8 mouse cellular contexts compared by ENCODE assay signal in genomic region chr2:164857842-164858553, GRCm38 (mm10). TPM values are rescaled to one million over a fixed set of nuclear protein-coding genes. Genes with fewer than 3 reads are reported as not detected.
DNase-seq lines count a peak whose midpoint lies in the region; ATAC-seq and TF ChIP-seq lines count a peak whose summit lies in the region.

No protein-coding gene starts in this region.

- no peak for DNase-seq in heart, embryonic 10.5 days (ENCODE audit: low spot score)
- no peak for DNase-seq in heart, postnatal 36 days
- DNase-seq in MEL (ENCODE audit: low read depth, low spot score), result peak; percentile 47
- DNase-seq in adrenal gland, adult 8-10 months, result no peak
- DNase-seq in urinary bladder, postnatal 14 days (ENCODE audit: low spot score), result no peak
- no peak for DNase-seq in layer of hippocampus, postnatal 14 days (ENCODE audit: low spot score in 2 of 2)

- no peaks in the 10 kb centered on the region; the same call in 1 of the 2 replicates for H3K79me2 ChIP-seq in MEL (ENCODE audit: control insufficient read depth, insufficient read depth, low read length, poor library complexity)

- intact Hi-C loops in heart, postnatal 36 days (cut with DNase I), result loop anchor here (2.0 kb wide), 1 partner anchor 25 kb away; the partner anchor contains the start of genes Ctsa and Neurl2

- WGBS in heart, embryonic 10.5 days, result 3% methylated on average over 19 of the region's 19 CpGs
- under 1% methylated on average over 19 of the region's 19 CpGs for WGBS in hindbrain, embryonic 12.5 days
- 3% methylated on average over 19 of the region's 19 CpGs for WGBS in midbrain, embryonic 12.5 days

- H3K27ac ChIP-seq in heart, embryonic 10.5 days, result peak overlapping the region; percentile 37; the same call in 1 of the 2 replicates
- H3K27ac ChIP-seq in MEL (ENCODE audit: control insufficient read depth, low read depth, low read length), result peak overlapping the region; percentile 28; the same call in 1 of the 2 replicates
- H3K27ac ChIP-seq in hindbrain, embryonic 12.5 days, result no peak overlapping the region
- H3K27ac ChIP-seq in midbrain, embryonic 12.5 days (replicated peaks), result 0 out of 2 replicates have a peak overlapping the region, but pooled peaks have one; percentile 58

- peak overlapping the region; percentile 65 for H3K4me3 ChIP-seq in heart, embryonic 10.5 days
- H3K4me3 ChIP-seq in MEL (ENCODE audit: control insufficient read depth in 1 of 2, insufficient read depth in 1 of 2, low read depth in 2 of 2, low read length in 2 of 2), result peak overlapping the region; percentile 69 to 71
- H3K4me3 ChIP-seq in hindbrain, embryonic 12.5 days, result peak overlapping the region; percentile 42
- peak overlapping the region; percentile 52 for H3K4me3 ChIP-seq in midbrain, embryonic 12.5 days

- peaks cover 66% of the 10 kb centered on the region for H3K27me3 ChIP-seq in heart, embryonic 10.5 days (ENCODE audit: insufficient read depth, poor library complexity, severe bottlenecking)
- H3K27me3 ChIP-seq in MEL (ENCODE audit: control insufficient read depth in 1 of 2, insufficient read depth in 2 of 2, low read length in 2 of 2), result no peaks in the 10 kb centered on the region
- H3K27me3 ChIP-seq in hindbrain, embryonic 12.5 days, result peaks cover 34% of the 10 kb centered on the region
- H3K27me3 ChIP-seq in midbrain, embryonic 12.5 days, result peaks cover 46% of the 10 kb centered on the region

- no peak for TF ChIP-seq RAD21 in MEL (IDR thresholded peaks at IDR 0.05; ENCODE audit: low read depth, low read length)

- ATAC-seq in hindbrain, embryonic 12.5 days (ENCODE audit: low FRiP score), result peak; percentile 24; the same call in 1 of the 2 replicates
- no peak; the same call in 1 of the 2 replicates for ATAC-seq in midbrain, embryonic 12.5 days (ENCODE audit: low FRiP score, low read depth)

- H3K9me3 ChIP-seq in heart, embryonic 10.5 days, result no peaks in the 10 kb centered on the region
- H3K9me3 ChIP-seq in MEL (replicated peaks; ENCODE audit: insufficient read depth, low read length), result no peaks in the 10 kb centered on the region
- no peaks in the 10 kb centered on the region for H3K9me3 ChIP-seq in hindbrain, embryonic 12.5 days (replicated peaks)
- H3K9me3 ChIP-seq in midbrain, embryonic 12.5 days, result no peaks in the 10 kb centered on the region

- H3K4me2 ChIP-seq in hindbrain, embryonic 12.5 days (replicated peaks), result peak overlapping the region; percentile 90
- peak overlapping the region; percentile 95 for H3K4me2 ChIP-seq in midbrain, embryonic 12.5 days (replicated peaks)

- H3K9ac ChIP-seq in MEL (ENCODE audit: control insufficient read depth, low read depth, low read length, poor library complexity, severe bottlenecking), result peak overlapping the region; percentile 67
- H3K9ac ChIP-seq in hindbrain, embryonic 12.5 days, result peak overlapping the region; percentile 52
- peak overlapping the region; percentile 66 for H3K9ac ChIP-seq in midbrain, embryonic 12.5 days (replicated peaks)

- no peak for TF ChIP-seq CTCF in MEL (IDR thresholded peaks at IDR 0.05 in 2 of 3, conservative IDR thresholded peaks at IDR 0.05 in 1 of 3; ENCODE audit: control insufficient read depth in 1 of 3, insufficient read depth in 1 of 3, low read depth in 2 of 3, low read length in 3 of 3, poor library complexity in 1 of 3, severe bottlenecking in 1 of 3)

- peak in 1 of 2 experiments; percentile 10; a peak in 1 of 4 replicates for TF ChIP-seq POLR2A in MEL (IDR thresholded peaks at IDR 0.05; ENCODE audit: control insufficient read depth in 1 of 2, insufficient read depth in 1 of 2, low read depth in 1 of 2, low read length in 2 of 2, poor library complexity in 1 of 2)

- no peaks in the 10 kb centered on the region for H3K36me3 ChIP-seq in heart, embryonic 10.5 days
- H3K36me3 ChIP-seq in MEL (ENCODE audit: control insufficient read depth in 1 of 2, insufficient read depth in 2 of 2, low read length in 2 of 2), result peaks cover 0 to 16% of the 10 kb centered on the region in 2 experiments; a peak in 2 of 4 replicates
- no peaks in the 10 kb centered on the region for H3K36me3 ChIP-seq in hindbrain, embryonic 12.5 days
- H3K36me3 ChIP-seq in midbrain, embryonic 12.5 days, result no peaks in the 10 kb centered on the region

- H3K4me1 ChIP-seq in heart, embryonic 10.5 days, result peaks cover 42% of the 10 kb centered on the region
- H3K4me1 ChIP-seq in MEL (ENCODE audit: control insufficient read depth in 1 of 2, insufficient read depth in 2 of 2, low read length in 2 of 2), result peaks cover 10 to 26% of the 10 kb centered on the region in 2 experiments
- peaks cover 30% of the 10 kb centered on the region for H3K4me1 ChIP-seq in hindbrain, embryonic 12.5 days
- H3K4me1 ChIP-seq in midbrain, embryonic 12.5 days, result peaks cover 22% of the 10 kb centered on the region

- no peak for TF ChIP-seq EP300 in MEL (IDR thresholded peaks at IDR 0.05; ENCODE audit: low read depth in 1 of 2, low read length in 2 of 2)

TF ChIP-seq in MEL, 35 proteins besides CTCF, POLR2A, EP300 and RAD21 (continues in another document):
- TF ChIP-seq ZC3H11A (IDR thresholded peaks at IDR 0.05; ENCODE audit: low read depth, low read length), result no peak
- TF ChIP-seq E2F4 (IDR thresholded peaks at IDR 0.05; ENCODE audit: borderline replicate concordance, low read depth, low read length), result no peak
- no peak for TF ChIP-seq ZNF384 (IDR thresholded peaks at IDR 0.05; ENCODE audit: low read depth, low read length)
- no peak for TF ChIP-seq NELFE (IDR thresholded peaks at IDR 0.05; ENCODE audit: low read depth, low read length)
- no peak; the same call in 1 of the 2 replicates for TF ChIP-seq SIN3A (IDR thresholded peaks at IDR 0.05; ENCODE audit: low read length)
- TF ChIP-seq BHLHE40 (IDR thresholded peaks at IDR 0.05; ENCODE audit: borderline replicate concordance, low read depth, low read length), result no peak
- no peak for TF ChIP-seq TAL1 (IDR thresholded peaks at IDR 0.05; ENCODE audit: low read length)

RNA-seq across cellular contexts. Expression of gene Pltp, which starts 0.5 kb away (rescaled TPM):
- polyA plus RNA-seq in heart, embryonic 10.5 days (2016; fragmentation: Nextera tagmentation; extraction: Ambion mirVana), result 8.1 and 12.6 TPM in 2 replicates
- 10 to 100 TPM; 40.3 to 46.3 TPM for total RNA-seq in heart, postnatal 36 days (2021)
- total RNA-seq in MEL (2012; rRNA removed), result 5.2 and 6.8 TPM in 2 replicates
- polyA plus RNA-seq in MEL (2012; ENCODE audit: insufficient read depth in 1 of 2, insufficient read length in 2 of 2, low read depth in 1 of 2, low replicate concordance in 2 of 2, missing spikeins in 1 of 2), result 10 to 100 TPM in 1 of 2 experiments, not detected in 1; 17.1 TPM
- 77.3 and 78.5 TPM in 2 replicates for polyA plus RNA-seq in hindbrain, embryonic 12.5 days (2016; fragmentation: Nextera tagmentation; extraction: Ambion mirVana)
- 90.2 and 113 TPM in 2 replicates for polyA plus RNA-seq in midbrain, embryonic 12.5 days (2016; fragmentation: Nextera tagmentation; extraction: Ambion mirVana)
- 10 to 100 TPM; 26.0 to 57.3 (median 35.5) TPM for total RNA-seq in adrenal gland, adult 8-10 months (2022)
- total RNA-seq in layer of hippocampus, postnatal 14 days (2021), result 100 to 1,000 TPM in 1 of 2 experiments, 10 to 100 TPM in 1; 72.5 to 107 TPM

RNA-seq across cellular contexts. Expression of gene Pcif1, which starts 21.1 kb away (rescaled TPM):
- 57.9 and 61.5 TPM in 2 replicates for polyA plus RNA-seq in heart, embryonic 10.5 days (2016; fragmentation: Nextera tagmentation; extraction: Ambion mirVana)
- total RNA-seq in heart, postnatal 36 days (2021), result 10 to 100 TPM; 34.1 to 34.5 TPM
- total RNA-seq in MEL (2012; rRNA removed), result 46.8 and 47.6 TPM in 2 replicates
- polyA plus RNA-seq in MEL (2012; ENCODE audit: insufficient read depth in 1 of 2, insufficient read length in 2 of 2, low read depth in 1 of 2, low replicate concordance in 2 of 2, missing spikeins in 1 of 2), result 100 to 1,000 TPM in 1 of 2 experiments, not detected in 1; 118 TPM
- polyA plus RNA-seq in hindbrain, embryonic 12.5 days (2016; fragmentation: Nextera tagmentation; extraction: Ambion mirVana), result 85.2 and 87.6 TPM in 2 replicates
- 87.0 and 96.9 TPM in 2 replicates for polyA plus RNA-seq in midbrain, embryonic 12.5 days (2016; fragmentation: Nextera tagmentation; extraction: Ambion mirVana)
- 10 to 100 TPM; 49.4 to 74.0 (median 65.6) TPM for total RNA-seq in adrenal gland, adult 8-10 months (2022)
- total RNA-seq in layer of hippocampus, postnatal 14 days (2021), result 10 to 100 TPM; 43.5 to 48.8 TPM

RNA-seq across cellular contexts. Expression of gene Neurl2, which starts 24.7 kb away (rescaled TPM):
- 28.2 and 55.0 TPM in 2 replicates for polyA plus RNA-seq in heart, embryonic 10.5 days (2016; fragmentation: Nextera tagmentation; extraction: Ambion mirVana)
- 10 to 100 TPM; 46.2 to 51.4 TPM for total RNA-seq in heart, postnatal 36 days (2021)
- 1.6 and 2.0 TPM in 2 replicates for total RNA-seq in MEL (2012; rRNA removed)
- polyA plus RNA-seq in MEL (2012; ENCODE audit: insufficient read depth in 1 of 2, insufficient read length in 2 of 2, low read depth in 1 of 2, low replicate concordance in 2 of 2, missing spikeins in 1 of 2), result 1 to 10 TPM in 1 of 2 experiments, not detected in 1; 2.6 TPM
- 5.5 and 6.1 TPM in 2 replicates for polyA plus RNA-seq in hindbrain, embryonic 12.5 days (2016; fragmentation: Nextera tagmentation; extraction: Ambion mirVana)
- 4.4 and 5.2 TPM in 2 replicates for polyA plus RNA-seq in midbrain, embryonic 12.5 days (2016; fragmentation: Nextera tagmentation; extraction: Ambion mirVana)
- total RNA-seq in adrenal gland, adult 8-10 months (2022), result 1 to 10 TPM in 3 of 4 experiments, under 1 TPM in 1; 0.90 to 4.9 (median 3.1) TPM
- total RNA-seq in layer of hippocampus, postnatal 14 days (2021), result 1 to 10 TPM; 3.9 to 4.1 TPM

RNA-seq across cellular contexts. Expression of gene Ctsa, which starts 25.3 kb away (rescaled TPM):
- 138 and 149 TPM in 2 replicates for polyA plus RNA-seq in heart, embryonic 10.5 days (2016; fragmentation: Nextera tagmentation; extraction: Ambion mirVana)
- 100 to 1,000 TPM; 103 to 106 TPM for total RNA-seq in heart, postnatal 36 days (2021)
- 46.3 and 50.5 TPM in 2 replicates for total RNA-seq in MEL (2012; rRNA removed)
- 10 to 100 TPM in 1 of 2 experiments, not detected in 1; 87.7 TPM for polyA plus RNA-seq in MEL (2012; ENCODE audit: insufficient read depth in 1 of 2, insufficient read length in 2 of 2, low read depth in 1 of 2, low replicate concordance in 2 of 2, missing spikeins in 1 of 2)
- polyA plus RNA-seq in hindbrain, embryonic 12.5 days (2016; fragmentation: Nextera tagmentation; extraction: Ambion mirVana), result 108 and 112 TPM in 2 replicates
- 98.8 and 101 TPM in 2 replicates for polyA plus RNA-seq in midbrain, embryonic 12.5 days (2016; fragmentation: Nextera tagmentation; extraction: Ambion mirVana)
- 100 to 1,000 TPM; 103 to 166 (median 137) TPM for total RNA-seq in adrenal gland, adult 8-10 months (2022)
- total RNA-seq in layer of hippocampus, postnatal 14 days (2021), result 10 to 100 TPM; 87.7 to 89.6 TPM

RNA-seq across cellular contexts. Expression of gene Spata25, which starts 29.7 kb away (rescaled TPM):
- 0.38 TPM in 1 of 2 replicates, not detected in the other for polyA plus RNA-seq in heart, embryonic 10.5 days (2016; fragmentation: Nextera tagmentation; extraction: Ambion mirVana)
- total RNA-seq in heart, postnatal 36 days (2021), result under 1 TPM; 0.46 to 0.78 TPM
- total RNA-seq in MEL (2012; rRNA removed), result 0.42 and 0.50 TPM in 2 replicates
- under 1 TPM in 1 of 2 experiments, not detected in 1; 0.13 TPM for polyA plus RNA-seq in MEL (2012; ENCODE audit: insufficient read depth in 1 of 2, insufficient read length in 2 of 2, low read depth in 1 of 2, low replicate concordance in 2 of 2, missing spikeins in 1 of 2)
- not detected in 2 replicates for polyA plus RNA-seq in hindbrain, embryonic 12.5 days (2016; fragmentation: Nextera tagmentation; extraction: Ambion mirVana)
- 0.24 TPM in 1 of 2 replicates, not detected in the other for polyA plus RNA-seq in midbrain, embryonic 12.5 days (2016; fragmentation: Nextera tagmentation; extraction: Ambion mirVana)
- total RNA-seq in adrenal gland, adult 8-10 months (2022), result under 1 TPM in 2 of 4 experiments, not detected in 2; 0.51 to 0.86 TPM
- under 1 TPM in 1 of 2 experiments, not detected in 1; 0.67 TPM for total RNA-seq in layer of hippocampus, postnatal 14 days (2021)

Comparison
In these comparisons a context has a peak if more than half of its experiments do, and no peak if none do; other contexts are left out.
1. RNA of gene Neurl2, which starts 24.7 kb away (total RNA-seq): 46.2 to 51.4 TPM in heart, postnatal 36 days; 3.9 to 4.1 TPM in layer of hippocampus, postnatal 14 days, 0.90 to 4.9 TPM in adrenal gland, adult 8-10 months and 1.6 to 2.0 TPM in MEL; every median in the first group is over 4 times any median in the second.
2. Peak in every context shown above with its lines, with median percentiles within 50 percentile points of each other: H3K4me3 ChIP-seq and H3K9ac ChIP-seq.